Mouse (Mus musculus): ENCODE results near the gene Igfbpl1. TPM values are rescaled to one million over a fixed set of nuclear protein-coding genes. Genes with fewer than 3 reads are reported as not detected.

The Igfbpl1 gene
- not detected for polyA plus RNA-seq (2017; shearing (Covaris generic))

GRCm38 (mm10) chr4:45826275-45827040, at the start of gene Igfbpl1:
TSS of gene Igfbpl1 (minus strand) at chr4:45826923.
- ATAC-seq, result no peak

DNA sequence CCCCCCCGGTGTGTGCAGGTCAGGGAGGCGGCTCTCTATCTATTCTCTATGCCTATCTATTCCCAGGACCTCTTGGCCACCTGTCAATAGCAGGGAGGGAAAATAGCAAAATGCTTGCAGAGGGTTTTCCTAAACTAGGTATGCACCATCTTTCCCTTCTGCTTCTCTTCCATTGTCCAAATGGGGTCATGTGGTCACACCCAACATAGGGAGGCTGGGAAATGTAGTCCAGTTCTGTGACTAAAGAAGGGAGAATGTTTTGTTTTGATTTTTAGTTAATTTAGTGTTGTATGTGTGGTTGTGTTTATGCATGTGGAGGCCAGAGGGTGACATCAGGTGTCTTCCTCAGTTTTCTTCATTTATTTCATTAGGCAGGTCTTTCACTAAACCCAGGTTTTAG, 45.4 kb upstream of the Igfbpl1 start:
- ATAC-seq, result no peak

- no peak for ATAC-seq
Observed at GRCm38 (mm10) chr4:45869021-45869815, 42.5 kb upstream of the Igfbpl1 start.

GRCm38 (mm10) chr4:45867416-45867815, 40.7 kb upstream of the Igfbpl1 start:
- no peak for ATAC-seq

DNA sequence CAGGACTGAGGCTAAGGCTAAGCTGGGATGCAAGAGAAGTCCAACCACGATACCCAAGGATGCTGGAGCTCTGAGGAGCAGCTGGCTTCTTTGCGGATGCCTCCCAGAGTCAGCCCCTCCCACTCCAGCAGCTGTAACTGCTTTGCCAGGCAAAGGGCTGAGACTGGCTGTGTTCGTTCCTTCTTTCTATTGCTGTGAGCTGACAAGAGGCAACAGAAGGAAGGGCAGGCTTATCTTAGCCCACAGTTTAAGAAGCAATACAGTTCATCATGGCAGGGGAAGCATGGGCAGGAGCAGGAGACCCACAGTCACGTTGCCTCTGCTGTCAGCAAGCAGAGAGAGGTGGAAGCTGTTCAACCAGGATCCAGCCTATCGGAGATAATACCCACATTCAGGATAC, 34.4 kb upstream of the Igfbpl1 start:
- no peak for ATAC-seq

- no peak for ATAC-seq
Observed at GRCm38 (mm10) chr4:45855803-45856424, 29.2 kb upstream of the Igfbpl1 start.

GRCm38 (mm10) chr4:45853496-45854246, 26.9 kb upstream of the Igfbpl1 start:
- no peak for ATAC-seq

GRCm38 (mm10) chr4:45851640-45852051, 24.9 kb upstream of the Igfbpl1 start:
- ATAC-seq, result no peak

DNA sequence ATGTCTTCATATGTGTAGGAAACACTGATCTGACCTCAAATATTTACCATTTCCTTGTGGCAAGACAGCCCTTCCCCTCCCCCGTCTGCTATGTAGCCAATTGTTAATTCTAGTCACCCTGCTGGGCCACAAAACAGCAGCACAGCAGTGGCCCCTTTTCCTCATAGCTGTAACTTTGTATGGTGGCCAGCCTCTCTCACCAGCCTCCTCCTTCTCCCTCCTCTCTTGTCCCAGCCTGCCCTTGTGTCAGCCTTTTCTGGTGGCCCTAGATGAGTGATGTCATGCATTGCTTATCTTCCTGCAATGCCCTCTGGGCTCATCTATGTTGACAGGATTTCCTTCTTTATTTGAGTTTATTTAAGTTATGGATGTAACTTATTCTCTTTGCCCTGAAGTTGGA, 22.7 kb upstream of the Igfbpl1 start:
- ATAC-seq, result no peak

GRCm38 (mm10) chr4:45848825-45849156, 22.1 kb upstream of the Igfbpl1 start:
- ATAC-seq, result no peak

DNA sequence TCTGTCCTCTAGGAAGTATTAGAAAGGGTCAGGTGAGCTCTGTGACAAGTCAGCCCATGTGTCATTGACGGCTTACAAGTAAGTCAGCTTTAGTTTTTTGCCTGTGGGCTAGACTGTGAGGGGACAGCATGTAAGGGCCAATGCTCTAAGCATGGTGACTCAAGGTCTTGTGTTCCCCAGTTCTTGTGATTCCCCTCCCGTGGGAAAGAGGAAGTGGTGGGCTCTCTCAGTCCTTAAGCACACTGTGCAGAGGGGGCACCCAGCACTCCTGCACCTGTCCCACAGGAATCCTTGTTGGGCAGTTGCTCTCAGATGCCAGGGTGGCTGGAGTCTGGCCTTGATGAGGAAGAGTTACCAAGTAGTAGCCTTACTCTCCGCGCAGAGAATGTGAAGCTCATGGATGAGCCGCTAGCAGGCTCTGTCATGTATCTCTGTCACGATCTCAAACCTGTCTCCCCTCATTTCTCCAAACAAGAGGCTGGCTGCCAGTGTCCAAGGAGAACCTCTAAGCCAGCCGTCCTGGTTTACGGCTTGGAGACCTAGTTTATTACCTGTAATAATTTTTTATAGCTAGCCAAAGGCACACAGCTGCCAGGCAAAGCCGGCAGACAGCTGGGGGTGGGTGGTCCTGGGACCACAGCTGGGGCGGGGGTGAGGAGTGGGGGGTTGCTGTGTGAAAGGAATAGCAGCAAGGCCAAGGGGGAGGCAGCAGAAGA, 21.5 kb upstream of the Igfbpl1 start, which contains the start of gene Stra6l:
Gene Stra6l (plus strand): TSS at position 556 of the 716 bp plus-strand sequence.
- no peak for ATAC-seq

GRCm38 (mm10) chr4:45846263-45846662, 19.5 kb upstream of the Igfbpl1 start:
- no peak for ATAC-seq

DNA sequence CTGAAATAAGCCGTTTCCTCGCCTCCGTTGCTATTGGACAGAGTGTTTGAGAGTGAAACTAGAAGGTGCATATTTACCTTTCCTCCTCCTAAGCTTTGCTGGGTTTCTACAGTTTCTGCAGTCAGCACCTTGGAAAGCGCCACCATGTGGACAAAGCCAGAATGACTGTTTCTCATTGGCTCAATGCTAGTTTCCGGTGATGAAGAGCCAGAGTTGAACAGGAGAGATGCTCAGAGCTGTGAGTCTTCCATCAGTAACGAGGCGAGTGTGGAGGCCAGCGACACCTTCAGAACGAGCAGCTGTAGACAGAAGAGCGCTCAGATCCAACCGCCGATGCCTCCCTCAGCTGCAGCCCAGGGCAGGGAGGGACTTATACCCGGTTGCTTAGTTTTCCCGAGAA, 17.6 kb upstream of the Igfbpl1 start:
- ATAC-seq, result no peak

- ATAC-seq, result no peak
Observed at GRCm38 (mm10) chr4:45833461-45833860, 6.7 kb upstream of the Igfbpl1 start.

GRCm38 (mm10) chr4:45831996-45832395, 5.3 kb upstream of the Igfbpl1 start:
- no peak for ATAC-seq

GRCm38 (mm10) chr4:45829907-45830759, 3.4 kb upstream of the Igfbpl1 start:
- ATAC-seq, result no peak

GRCm38 (mm10) chr4:45824761-45825556, 1.8 kb downstream of the Igfbpl1 start:
- ATAC-seq, result no peak

- no peak for ATAC-seq
Observed at GRCm38 (mm10) chr4:45824049-45824760, 2.5 kb downstream of the Igfbpl1 start.

DNA sequence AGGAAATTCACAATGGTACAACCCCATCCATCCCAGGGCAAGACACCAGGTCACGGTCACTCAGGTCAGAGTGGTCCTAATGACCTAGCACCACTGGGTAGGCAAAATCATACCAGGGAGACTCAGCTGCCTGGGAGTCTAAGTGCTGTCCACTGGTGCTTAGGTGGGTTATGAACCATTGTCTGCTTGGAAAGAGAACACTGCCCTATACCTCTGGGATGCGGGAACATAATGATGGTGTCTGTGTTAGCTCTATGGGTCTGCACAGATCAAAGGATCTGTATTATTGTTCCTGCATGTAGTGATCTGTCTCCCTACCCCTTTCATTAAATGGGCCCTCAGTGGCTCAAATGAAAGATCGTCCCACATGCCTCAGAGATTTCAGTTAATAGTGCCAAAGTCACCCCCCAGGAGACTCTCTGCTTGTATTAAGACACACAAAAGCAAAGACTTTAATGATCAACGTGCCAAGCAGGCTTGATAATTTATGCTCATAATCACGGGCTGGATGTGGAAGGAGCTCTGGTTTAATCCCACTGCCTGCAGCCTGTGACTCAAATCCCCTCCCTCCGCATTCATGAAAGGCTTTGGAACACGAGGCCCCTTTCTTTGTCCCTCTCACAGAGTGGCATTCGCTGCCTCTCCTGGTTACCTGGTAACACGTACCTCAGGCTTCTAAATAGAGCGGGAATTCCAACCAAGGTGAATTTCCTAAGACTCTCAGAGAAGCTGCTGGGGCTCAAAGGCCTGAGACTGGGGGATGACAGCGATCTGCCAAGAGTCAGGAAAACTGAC, 3.7 kb downstream of the Igfbpl1 start:
- ATAC-seq, result no peak
